Mouse (Mus musculus) layer of hippocampus, postnatal 10 days (tissue): ENCODE measurements at regions not wholly inside any gene's neighbourhood (a gene's known extent, or its start where the extent isn't known, plus 50 kb on each side); places are given as distances from the start of the nearest gene placed in this dataset.
"Not testable (repeated sequence)": the region's sequence is repeated elsewhere in the genome, so short reads cannot be mapped to it uniquely, and the experiment has no call there.

ENCODE experiments used
- DNase-seq, 2 experiments: peaks; one replicate each; pipeline ENCODE4 v3.0.0; 2021; ENCODE audit warnings: low spot score in 2 of 2

DNA sequence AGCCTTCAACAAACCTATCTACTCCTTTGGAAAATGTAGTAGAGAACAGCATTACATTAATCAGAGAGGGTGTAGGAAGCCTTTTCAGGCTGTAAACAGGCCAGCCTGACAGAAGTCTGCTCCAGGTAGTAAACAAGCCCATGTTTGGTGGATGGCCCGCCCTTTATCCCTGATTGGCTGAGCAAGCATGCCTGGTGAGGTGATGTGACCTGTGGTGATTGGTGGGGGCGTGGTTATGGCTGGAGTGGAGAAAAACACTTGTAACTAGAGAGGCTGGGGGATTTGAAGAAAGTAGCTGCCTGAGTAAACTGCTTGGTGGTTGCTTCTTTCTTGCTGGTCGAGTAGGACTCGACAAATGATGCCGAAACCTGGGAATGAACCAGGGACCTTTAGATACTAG is 621.3 kb upstream of the Dsel start:
- DNase-seq = not testable (repeated sequence)

DNA sequence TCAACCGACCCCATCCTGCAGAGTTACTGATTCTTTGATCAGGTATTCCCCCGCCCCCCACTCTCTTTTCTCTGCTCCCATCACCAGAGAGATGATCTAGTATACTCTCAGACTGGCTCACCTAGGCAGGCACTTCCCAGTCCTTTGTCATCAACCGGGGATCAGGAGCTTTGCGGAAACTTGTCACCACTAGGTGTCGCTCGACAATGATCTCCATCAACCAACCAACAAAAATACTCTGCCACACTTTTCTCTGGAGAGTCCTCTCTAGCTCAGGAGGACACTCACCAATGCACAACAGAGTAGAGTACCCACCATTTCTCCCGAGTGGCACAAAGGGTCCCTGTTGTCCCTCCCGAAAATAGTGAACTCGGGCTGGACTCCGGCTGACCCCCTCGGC is 591.3 kb upstream of the Dsel start:
- peak; percentile 60 for DNase-seq

DNA sequence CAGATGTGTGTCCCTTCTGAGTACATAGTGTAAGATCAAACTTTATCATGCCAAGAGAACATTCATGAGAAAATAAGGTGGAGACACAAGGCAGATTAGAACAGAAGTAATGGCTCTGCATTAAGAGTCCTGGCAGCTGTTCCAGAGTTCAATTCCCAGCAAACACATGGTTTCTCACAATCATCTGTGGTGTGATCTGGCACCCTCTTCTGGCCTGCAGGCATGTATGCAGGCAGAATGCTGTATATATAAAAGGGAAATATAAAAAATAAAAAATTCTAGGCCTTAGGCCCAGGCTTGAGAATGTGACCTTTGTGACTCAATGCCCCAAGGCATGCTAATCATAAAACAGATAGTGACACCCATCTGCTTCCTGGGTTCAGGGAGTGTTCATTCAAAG is 587.7 kb upstream of the Dsel start:
- no peak for DNase-seq

DNA sequence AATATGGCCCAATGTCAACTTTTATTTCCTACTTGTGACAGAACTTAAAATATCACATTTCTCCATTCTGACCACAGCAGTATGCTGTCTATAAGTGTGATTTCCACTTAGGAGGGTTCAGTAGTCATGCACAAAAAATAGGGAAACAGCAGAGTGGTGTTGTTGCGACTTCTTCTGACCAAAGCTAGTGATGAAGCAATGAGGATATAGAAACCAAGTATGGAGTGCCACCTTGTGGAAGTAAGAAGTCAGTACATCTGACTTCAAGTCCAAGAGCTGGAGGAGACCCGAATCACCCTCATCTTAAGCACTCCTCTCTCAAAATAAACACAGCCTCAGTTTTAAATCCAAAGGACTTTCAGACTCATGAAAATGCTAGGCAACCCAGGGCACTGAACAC is 586.9 kb upstream of the Dsel start:
- DNase-seq = peak in 1 of 2 experiments; percentile 10

- no peak for DNase-seq
These were observed 574.4 kb upstream of the Dsel start for GRCm38 (mm10) chr1:112439109-112439508.

DNA sequence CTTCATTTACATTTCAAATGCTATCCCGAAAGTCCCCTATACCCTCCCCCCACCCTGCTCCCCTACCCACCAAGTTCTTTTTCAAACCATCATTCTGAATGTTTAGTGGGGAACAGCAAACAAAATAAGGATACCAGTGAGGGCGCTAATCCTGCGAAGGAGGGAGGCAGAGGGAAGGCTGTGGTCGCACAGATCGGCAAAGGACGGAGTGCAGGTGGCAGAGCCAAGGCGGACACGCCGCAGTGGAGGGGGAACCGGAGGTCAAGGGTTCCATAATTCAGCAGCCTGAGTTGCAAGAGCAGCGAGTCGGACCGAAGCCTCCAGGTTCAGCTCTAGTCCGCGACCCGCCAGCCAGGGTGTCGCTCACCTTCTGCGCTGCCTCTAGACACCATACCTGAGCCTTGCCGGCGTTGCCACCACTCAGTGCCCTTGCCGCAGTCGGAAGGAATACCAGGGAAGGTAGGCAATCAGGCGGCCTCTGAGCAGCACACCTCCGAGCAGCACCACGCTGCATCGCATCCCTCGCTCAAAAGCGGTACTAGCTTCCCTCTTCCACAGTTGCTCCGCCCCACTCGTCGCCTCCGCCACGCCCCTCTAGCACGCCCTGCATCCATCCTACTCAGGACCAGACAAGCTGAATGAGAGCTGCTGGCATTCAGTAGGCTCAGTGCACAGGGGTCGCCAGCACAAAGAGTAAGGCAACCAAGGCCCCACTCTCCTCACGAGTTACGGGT is 551.8 kb upstream of the Dsel start:
- DNase-seq = peak; percentile 30 to 57

DNA sequence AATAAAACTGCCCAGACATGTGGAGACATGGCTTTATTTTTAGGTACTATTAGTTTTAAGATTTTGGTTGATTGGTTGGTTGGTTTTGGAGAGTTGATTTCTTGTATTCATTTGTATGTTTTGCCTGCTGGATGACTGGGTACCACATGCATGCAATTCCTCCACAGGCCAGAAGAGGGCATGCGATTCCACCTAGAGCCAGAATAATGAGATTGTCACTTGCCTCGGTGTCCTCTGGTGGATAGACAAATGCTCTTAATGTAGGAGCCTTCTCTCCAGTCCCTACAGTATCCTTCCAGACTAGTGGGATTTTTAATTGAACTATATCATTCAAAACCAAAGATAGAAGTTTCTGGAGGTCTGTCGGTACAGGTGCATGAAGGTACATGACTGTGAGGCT is 524.1 kb upstream of the Dsel start:
- peak; percentile 67 to 74 for DNase-seq

- no peak for DNase-seq
These were observed 519.3 kb upstream of the Dsel start for GRCm38 (mm10) chr1:112384015-112384414.

- DNase-seq = peak; percentile 48 to 62
These were observed 515.0 kb upstream of the Dsel start for GRCm38 (mm10) chr1:112379651-112380264.

- DNase-seq = peak; percentile 37 to 57
These were observed 513.9 kb upstream of the Dsel start for GRCm38 (mm10) chr1:112378660-112379059.

DNA sequence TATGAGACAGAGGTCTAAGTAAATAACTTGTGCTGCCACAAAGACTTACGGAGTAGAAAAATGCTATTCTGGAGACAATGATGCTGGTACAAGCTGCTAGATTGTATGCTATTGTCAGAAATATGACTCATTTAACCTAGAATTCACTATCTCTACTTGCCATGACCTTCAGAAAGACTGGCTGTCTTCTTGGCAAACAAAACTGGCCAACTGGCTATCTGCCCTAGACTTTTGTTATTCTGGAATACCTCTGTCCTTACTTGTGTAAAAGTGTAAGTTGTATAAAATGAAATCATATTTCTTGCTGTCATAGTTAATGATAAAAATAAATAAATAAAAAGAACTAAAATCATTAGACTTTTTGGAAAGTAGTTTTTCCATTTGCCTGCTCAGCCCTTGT is 491.1 kb upstream of the Dsel start:
- no peak for DNase-seq
